Mouse (Mus musculus) stomach, embryonic 14.5 days (tissue): ENCODE measurements at regions not wholly inside any gene's neighbourhood (a gene's known extent, or its start where the extent isn't known, plus 50 kb on each side); places are given as distances from the start of the nearest gene placed in this dataset.

ENCODE experiments used
- ATAC-seq: fragments of 200-750 bp; cut with Nextera tagmentation; 2 replicates; pipeline ENCODE4 v1.8.0; 2017; ENCODE audit warnings: low read depth, moderate TSS enrichment; ENCODE audit not compliant: insufficient number of reproducible peaks, insufficient read depth, low FRiP score
- H3K27ac ChIP-seq: fragments of 300-500 bp; sonication (generic); 2 replicates; pipeline ENCODE4 v1.5.1; 2014; ENCODE audit warnings: mild to moderate bottlenecking, low read length, moderate library complexity, mixed read lengths
- H3K27me3 ChIP-seq: fragments of 300-500 bp; sonication (generic); 2 replicates; pipeline ENCODE4 v1.6.1; 2014; ENCODE audit warnings: low read length, control low read depth, mixed read lengths; ENCODE audit not compliant: control insufficient read depth, insufficient read depth
- H3K36me3 ChIP-seq: fragments of 300-500 bp; sonication (generic); 2 replicates; pipeline ENCODE4 v1.6.1; 2014; ENCODE audit warnings: mild to moderate bottlenecking, control low read depth, low read length, moderate library complexity, mixed read lengths; ENCODE audit not compliant: control insufficient read depth, insufficient read depth
- H3K4me1 ChIP-seq: fragments of 300-500 bp; sonication (generic); 2 replicates; pipeline ENCODE4 v1.6.1; 2014; ENCODE audit warnings: low read length, control low read depth, mixed read lengths; ENCODE audit not compliant: control insufficient read depth, insufficient read depth
- H3K4me2 ChIP-seq: fragments of 300-500 bp; sonication (generic); replicated peaks from 2 replicates; pipeline ENCODE4 v1.6.1; 2014; ENCODE audit warnings: low read depth, low read length, control low read depth
- H3K4me3 ChIP-seq: fragments of 300-500 bp; sonication (generic); 2 replicates; pipeline ENCODE4 v1.5.1; 2014; ENCODE audit warnings: low read depth, low read length, control low read depth
- H3K9ac ChIP-seq: fragments of 300-500 bp; sonication (generic); replicated peaks from 2 replicates; pipeline ENCODE4 v1.6.1; 2014; ENCODE audit warnings: low read depth, mild to moderate bottlenecking, control low read depth, low read length, moderate library complexity, mixed read lengths
- H3K9me3 ChIP-seq: fragments of 300-500 bp; sonication (generic); 2 replicates; pipeline ENCODE4 v1.6.1; 2016; ENCODE audit warnings: low read depth, low read length, control low read depth; ENCODE audit not compliant: control insufficient read depth
- WGBS: fragments of 180-500 bp; shearing (Covaris S2); extraction: QIAGEN DNeasy Blood & Tissue Kit; methylation state at CpG from one replicate; pipeline ENCODE4 v1.1.7; 2014; 5-methylcytosine and 5-hydroxymethylcytosine counted together

- no peak overlapping the region for H3K27ac ChIP-seq
- H3K4me3 ChIP-seq = no peak overlapping the region
- H3K36me3 ChIP-seq = no peaks in the 10 kb centered on the region
- H3K27me3 ChIP-seq = no peaks in the 10 kb centered on the region
- no peaks in the 10 kb centered on the region for H3K9me3 ChIP-seq
- ATAC-seq = no peak
- no peak overlapping the region for H3K9ac ChIP-seq
- WGBS = 75% methylated on average over 1 of the region's 1 CpGs
- no peak overlapping the region for H3K4me2 ChIP-seq
- no peaks in the 10 kb centered on the region for H3K4me1 ChIP-seq
These were observed 499.3 kb upstream of the 4930578C19Rik start for GRCm38 (mm10) chrX:18960465-18960864.

DNA sequence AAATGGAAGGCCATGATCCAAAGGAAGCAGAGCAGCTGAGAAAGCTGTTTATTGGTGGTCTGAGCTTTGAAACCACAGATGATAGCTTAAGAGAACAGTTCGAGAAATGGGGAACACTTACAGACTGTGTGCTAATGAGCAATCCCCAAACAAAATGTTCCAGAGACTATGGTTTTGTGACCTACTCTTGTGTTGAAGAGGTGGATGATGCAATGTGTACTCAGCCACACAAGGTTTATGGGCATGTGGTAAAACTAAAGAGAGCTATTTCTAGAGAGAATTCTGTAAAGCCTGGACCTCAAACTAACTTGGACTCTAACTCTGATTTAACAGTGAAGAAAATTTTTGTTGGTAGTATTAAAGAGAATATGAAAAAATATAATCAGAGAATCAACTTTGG, 481.4 kb upstream of the 4930578C19Rik start:
- Histone ChIP-seq H3K9ac (no peak overlapping the region), H3K4me3 (no peak overlapping the region), H3K27ac (no peak overlapping the region), H3K36me3 (no peaks in the 10 kb centered on the region), H3K4me1 (no peaks in the 10 kb centered on the region), H3K4me2 (no peak overlapping the region), H3K9me3 (no peaks in the 10 kb centered on the region), H3K27me3 (no peaks in the 10 kb centered on the region)
- WGBS = 75% methylated on average over 1 of the region's 1 CpGs
- no peak for ATAC-seq

GRCm38 (mm10) chrX:18933340-18933739, 472.1 kb upstream of the 4930578C19Rik start:
- WGBS = 74% methylated on average over 1 of the region's 1 CpGs
- ATAC-seq = no peak
- Histone ChIP-seq H3K27ac (no peak overlapping the region), H3K4me3 (no peak overlapping the region), H3K9ac (no peak overlapping the region), H3K36me3 (no peaks in the 10 kb centered on the region), H3K9me3 (no peaks in the 10 kb centered on the region), H3K4me1 (no peaks in the 10 kb centered on the region), H3K27me3 (no peaks in the 10 kb centered on the region), H3K4me2 (no peak overlapping the region)

DNA sequence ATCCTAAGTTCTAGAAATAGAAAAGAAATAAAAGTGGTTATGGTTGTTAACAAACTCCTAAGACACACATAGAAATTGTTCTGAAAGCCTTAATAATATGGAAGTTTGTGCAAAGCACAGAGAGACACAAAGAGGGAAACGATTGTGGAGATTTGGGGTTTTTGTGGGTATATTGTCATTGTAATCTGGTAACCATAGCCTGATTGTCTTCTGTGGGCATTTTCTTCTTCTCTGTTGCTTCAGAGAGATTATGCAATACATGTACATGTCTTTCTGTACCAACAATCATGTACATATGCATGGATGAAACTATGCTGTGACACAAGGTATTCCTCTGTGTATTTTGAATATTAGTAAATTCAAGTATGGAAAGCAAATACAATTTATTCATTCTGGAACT, 461.9 kb upstream of the 4930578C19Rik start:
- no peaks in the 10 kb centered on the region for H3K36me3 ChIP-seq
- H3K9me3 ChIP-seq = no peaks in the 10 kb centered on the region
- H3K27ac ChIP-seq = no peak overlapping the region
- ATAC-seq = no peak
- H3K27me3 ChIP-seq = no peaks in the 10 kb centered on the region
- WGBS = 71% methylated on average over 1 of the region's 1 CpGs
- no peak overlapping the region for H3K4me2 ChIP-seq
- no peaks in the 10 kb centered on the region for H3K4me1 ChIP-seq
- no peak overlapping the region for H3K4me3 ChIP-seq
- no peak overlapping the region for H3K9ac ChIP-seq

DNA sequence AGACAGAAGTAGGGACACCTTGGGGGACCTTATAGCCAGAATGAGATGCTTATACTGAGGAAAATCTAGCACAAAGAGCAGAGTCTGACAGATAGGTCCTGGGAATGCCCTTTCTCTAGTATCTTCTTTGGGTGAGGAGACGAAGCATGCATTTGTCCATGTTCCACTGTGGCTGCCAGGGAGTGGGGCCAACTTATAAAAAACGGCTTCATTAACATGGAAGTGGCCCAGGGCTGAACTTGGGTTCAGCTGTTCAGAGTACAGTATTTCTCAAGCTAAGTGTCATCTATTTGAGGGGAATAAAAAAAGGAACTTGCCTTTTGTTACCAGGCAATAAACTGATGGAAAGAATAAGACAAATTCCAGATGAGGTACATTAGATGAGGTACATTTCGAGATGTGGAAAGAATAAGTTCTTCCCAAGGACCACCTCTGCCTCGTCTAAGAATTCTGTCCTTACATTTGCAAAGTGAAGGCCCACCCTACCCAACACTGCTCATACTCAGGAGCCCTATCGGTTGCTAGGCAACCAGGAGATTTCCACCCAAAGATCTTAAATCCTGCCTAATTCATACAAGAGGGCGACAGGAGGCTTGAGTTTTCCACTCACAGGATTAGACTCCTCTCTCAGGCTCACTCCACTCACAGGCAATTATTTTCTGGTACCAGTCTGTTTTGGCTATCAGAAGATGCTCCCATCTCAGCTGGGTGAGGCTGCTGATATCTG, 460.3 kb upstream of the 4930578C19Rik start:
- WGBS = 64% methylated on average over 6 of the region's 6 CpGs

DNA sequence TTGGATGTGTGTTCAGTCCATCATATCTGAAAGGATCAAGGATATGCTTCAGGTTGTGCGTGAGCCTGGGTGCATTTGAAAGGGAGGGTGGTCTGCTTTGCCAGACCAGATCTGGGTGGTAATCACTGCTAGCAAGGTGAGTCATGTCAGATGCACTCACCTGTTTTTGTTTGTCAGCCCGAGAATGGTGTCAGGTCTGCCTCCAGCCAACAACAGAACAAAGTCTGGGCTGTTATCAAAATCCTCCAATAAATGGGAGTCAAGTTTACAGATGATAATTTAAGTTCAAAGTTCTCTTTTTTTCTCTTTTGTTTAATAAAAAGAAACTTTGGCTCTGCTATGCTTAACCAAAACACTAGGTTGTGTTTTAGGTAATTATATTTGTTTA, 421.6 kb upstream of the 4930578C19Rik start:
- no peaks in the 10 kb centered on the region for H3K9me3 ChIP-seq
- WGBS = 77% methylated on average over 2 of the region's 2 CpGs
- no peak overlapping the region for H3K4me2 ChIP-seq
- no peak for ATAC-seq
- no peak overlapping the region for H3K9ac ChIP-seq
- no peaks in the 10 kb centered on the region for H3K36me3 ChIP-seq
- no peaks in the 10 kb centered on the region for H3K4me1 ChIP-seq
- H3K27me3 ChIP-seq = no peaks in the 10 kb centered on the region
- no peak overlapping the region for H3K27ac ChIP-seq
- H3K4me3 ChIP-seq = no peak overlapping the region

More for the DNA sequence above, 460.3 kb upstream of the 4930578C19Rik start:
- Histone ChIP-seq H3K36me3 (no peaks in the 10 kb centered on the region), H3K9me3 (no peaks in the 10 kb centered on the region), H3K4me3 (no peak overlapping the region), H3K9ac (no peak overlapping the region), H3K4me1 (no peaks in the 10 kb centered on the region), H3K27ac (no peak overlapping the region), H3K4me2 (no peak overlapping the region), H3K27me3 (no peaks in the 10 kb centered on the region)
- no peak for ATAC-seq

GRCm38 (mm10) chrX:18882088-18882783, 421.0 kb upstream of the 4930578C19Rik start:
- Histone ChIP-seq H3K4me1 (no peaks in the 10 kb centered on the region), H3K9ac (no peak overlapping the region), H3K4me3 (no peak overlapping the region), H3K4me2 (no peak overlapping the region), H3K27me3 (no peaks in the 10 kb centered on the region), H3K36me3 (no peaks in the 10 kb centered on the region), H3K9me3 (no peaks in the 10 kb centered on the region), H3K27ac (no peak overlapping the region)
- ATAC-seq = no peak
- 49% methylated on average over 8 of the region's 8 CpGs for WGBS

DNA sequence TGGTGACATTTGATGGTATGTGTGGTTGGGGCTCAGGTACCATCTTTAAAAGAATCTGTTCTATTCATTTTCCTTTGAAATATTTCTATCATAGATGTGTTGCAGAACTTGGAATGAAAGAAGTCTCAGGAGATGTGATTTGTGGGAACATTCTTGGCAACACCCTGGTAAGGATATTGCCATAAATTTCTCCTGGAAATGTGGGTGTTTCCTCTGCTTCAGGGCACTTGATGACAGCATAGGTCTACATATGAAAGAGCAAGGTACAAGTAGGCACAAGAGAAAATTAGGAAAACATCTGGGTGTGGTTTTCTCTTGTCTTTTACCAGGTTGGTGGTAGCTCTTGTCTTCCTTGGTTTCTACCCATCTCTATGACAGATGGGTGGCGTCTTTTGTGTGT, 414.5 kb upstream of the 4930578C19Rik start:
- WGBS = 73% methylated on average over 1 of the region's 1 CpGs

More for the DNA sequence above, 414.5 kb upstream of the 4930578C19Rik start:
- Histone ChIP-seq H3K9me3 (no peaks in the 10 kb centered on the region), H3K27me3 (no peaks in the 10 kb centered on the region), H3K4me1 (no peaks in the 10 kb centered on the region), H3K4me2 (no peak overlapping the region), H3K4me3 (no peak overlapping the region), H3K36me3 (no peaks in the 10 kb centered on the region), H3K27ac (no peak overlapping the region), H3K9ac (no peak overlapping the region)
- ATAC-seq = no peak
